Mouse (Mus musculus) kidney, postnatal 14 days (tissue): ENCODE results near the gene Rragb.
"Not testable (repeated sequence)": the region's sequence is repeated elsewhere in the genome, so short reads cannot be mapped to it uniquely, and the experiment has no call there.

Experiments
- DNase-seq: peaks from one replicate; pipeline ENCODE4 v3.0.0; 2022; ENCODE audit warnings: mixed read lengths

Gene Rragb

GRCm38 (mm10) chrX:153139734-153140515, at the start of gene Rragb:
TSS of gene Rragb (plus strand) at chrX:153139981.
- DNase-seq = peak; percentile 74

GRCm38 (mm10) chrX:153118486-153118885, 21.3 kb upstream of the Rragb start, which contains the start of gene Foxr2:
TSS of gene Foxr2 (plus strand) at chrX:153118786.
- DNase-seq = no peak

GRCm38 (mm10) chrX:153119013-153119412, 20.8 kb upstream of the Rragb start:
- no peak for DNase-seq

GRCm38 (mm10) chrX:153142656-153143055, 2.9 kb downstream of the Rragb start:
- DNase-seq = no peak

GRCm38 (mm10) chrX:153151766-153152165, 12.0 kb downstream of the Rragb start:
- no peak for DNase-seq

- DNase-seq = peak; percentile 14
These were observed 15.5 kb downstream of the Rragb start for GRCm38 (mm10) chrX:153155322-153155721.

- DNase-seq = peak; percentile 0
These were observed 35.0 kb downstream of the Rragb start for GRCm38 (mm10) chrX:153174786-153175185.

- no peak for DNase-seq
These were observed 42.4 kb downstream of the Rragb start for GRCm38 (mm10) chrX:153182221-153182620.

- DNase-seq = not testable (repeated sequence)
These were observed 59.4 kb downstream of the Rragb start for GRCm38 (mm10) chrX:153199185-153199584.

- DNase-seq = no peak
These were observed 71.3 kb downstream of the Rragb start for GRCm38 (mm10) chrX:153211101-153211500.
